Mouse (Mus musculus) liver, embryonic 14.5 days (tissue): ENCODE data around the gene Phc2. TPM values are rescaled to one million over a fixed set of nuclear protein-coding genes. Genes with fewer than 3 reads are reported as not detected.

Experiments
- ATAC-seq: fragments of 200-750 bp; cut with Nextera tagmentation; 2 replicates; pipeline ENCODE4 v1.8.0; 2017; ENCODE audit warnings: moderate number of reproducible peaks, mild to moderate bottlenecking, moderate library complexity; ENCODE audit not compliant: insufficient read depth
- DNase-seq, 3 experiments: peaks; one replicate each; pipeline ENCODE4 v3.0.0-alpha.2; 2012 to 2013; ENCODE audit warnings: low read depth in 3 of 3, low spot score in 3 of 3
- H3K27ac ChIP-seq: fragments of 300-500 bp; sonication (generic); 2 replicates; pipeline ENCODE4 v1.5.1; 2014; ENCODE audit warnings: moderate library complexity, mild to moderate bottlenecking, control low read depth, inconsistent platforms
- H3K27me3 ChIP-seq: fragments of 300-500 bp; sonication (generic); 2 replicates; pipeline ENCODE4 v1.6.1; 2014; ENCODE audit warnings: mild to moderate bottlenecking, low read length, moderate library complexity; ENCODE audit not compliant: control insufficient read depth, insufficient read depth
- H3K36me3 ChIP-seq: fragments of 300-500 bp; sonication (generic); replicated peaks from 2 replicates; pipeline ENCODE4 v1.6.1; 2014; ENCODE audit warnings: low read depth; ENCODE audit not compliant: control insufficient read depth, insufficient read depth
- H3K4me1 ChIP-seq, 2 experiments: fragments of 200-500 bp in 1 of 2; fragments of 300-500 bp in 1 of 2; sonication (generic) in 1 of 2; replicated peaks; 2 replicates each; pipeline ENCODE4 v1.6.1; 2012 to 2014; ENCODE audit warnings: antibody characterized with exemption in 1 of 2, inconsistent platforms in 1 of 2, low read length in 1 of 2; ENCODE audit not compliant: control insufficient read depth in 2 of 2, insufficient read depth in 2 of 2
- H3K4me2 ChIP-seq: fragments of 300-500 bp; sonication (generic); 2 replicates; pipeline ENCODE4 v1.6.1; 2014; ENCODE audit warnings: low read depth, mild to moderate bottlenecking, control low read depth, moderate library complexity
- H3K4me3 ChIP-seq, 2 experiments: fragments of 200-500 bp in 1 of 2; fragments of 300-500 bp in 1 of 2; sonication (generic) in 1 of 2; 2 replicates each; pipeline ENCODE4 v1.5.1; 2012 to 2014; ENCODE audit warnings: low read depth in 2 of 2, low read length in 2 of 2, mild to moderate bottlenecking in 2 of 2, control low read depth in 1 of 2, inconsistent platforms in 1 of 2, moderate library complexity in 1 of 2; ENCODE audit not compliant: insufficient read depth in 1 of 2
- H3K9ac ChIP-seq: fragments of 300-500 bp; sonication (generic); replicated peaks from 2 replicates; pipeline ENCODE4 v1.6.1; 2014; ENCODE audit warnings: mild to moderate bottlenecking, control low read depth, moderate library complexity
- H3K9me3 ChIP-seq: fragments of 300-500 bp; sonication (generic); 2 replicates; pipeline ENCODE4 v1.6.1; 2016; ENCODE audit warnings: low read length, mixed read lengths; ENCODE audit not compliant: control insufficient read depth
- CTCF ChIP-seq: IDR thresholded peaks from 2 replicates; pipeline ENCODE4 v1.5.1; 2016; ENCODE audit warnings: antibody characterized with exemption, low read depth, control low read depth
- EP300 ChIP-seq: IDR thresholded peaks from 2 replicates; pipeline ENCODE4 v1.6.1; 2016; ENCODE audit warnings: antibody characterized with exemption, low read depth
- WGBS: fragments of 180-500 bp; shearing (Covaris S2); extraction: QIAGEN DNeasy Blood & Tissue Kit; methylation state at CpG from one replicate; pipeline ENCODE4 v1.1.7; 2014; ENCODE audit not compliant: insufficient replicate concordance; 5-methylcytosine and 5-hydroxymethylcytosine counted together
- polyA plus RNA-seq, 2 experiments: library from polyadenylated mRNA; depleted of rRNA in 1 of 2; stranded (reverse) in 1 of 2; unstranded in 1 of 2; fragments of >200 nt; fragmentation: Nextera tagmentation in 1 of 2; extraction: Ambion mirVana in 1 of 2; gene quantifications; 2 replicates each; pipeline versions ENCODE4 v1.2.1 to v1.2.3; 2012 to 2014

Gene Phc2
- polyA plus RNA-seq, 2 experiments: 8.8 to 17.1 TPM

- H3K4me3 ChIP-seq: no peak overlapping the region
- ATAC-seq (no peak), DNase-seq (no peak)
- peaks cover 0 to 19% of the 10 kb centered on the region in 2 experiments; a peak in 2 of 4 replicates for H3K4me1 ChIP-seq
- no peak overlapping the region for H3K27ac ChIP-seq
- WGBS: 24% methylated on average over 6 of the region's 6 CpGs
- no peaks in the 10 kb centered on the region for H3K36me3 ChIP-seq
- TF ChIP-seq CTCF (no peak), EP300 (no peak)
- no peak overlapping the region for H3K9ac ChIP-seq
- H3K27me3 ChIP-seq: no peaks in the 10 kb centered on the region
- no peak overlapping the region for H3K4me2 ChIP-seq
- H3K9me3 ChIP-seq: no peaks in the 10 kb centered on the region
Measured at GRCm38 (mm10) chr4:128689739-128690304, 35.3 kb downstream of the Phc2 start.

DNA sequence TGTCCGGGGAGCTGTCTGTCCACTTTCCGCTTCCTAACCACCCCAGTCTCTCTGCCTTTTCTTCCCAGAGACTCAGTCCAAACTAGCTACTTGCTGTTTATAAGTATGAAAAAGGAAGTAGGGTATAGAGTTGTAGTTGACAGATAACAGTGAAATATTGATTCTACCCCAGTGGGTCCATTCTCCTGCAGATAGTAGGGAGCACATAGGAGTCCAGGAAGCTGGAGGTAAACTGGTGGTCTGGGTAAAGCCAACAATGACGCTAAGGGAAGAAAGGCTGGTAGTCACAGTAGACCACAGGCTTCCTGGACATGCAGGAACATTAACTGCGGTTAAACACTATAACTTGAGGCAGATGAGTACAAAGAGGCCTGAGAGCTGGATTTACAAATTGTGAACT is 36.7 kb downstream of the Phc2 start:
- WGBS: 19% methylated on average over 4 of the region's 4 CpGs
- Histone ChIP-seq H3K9ac (no peak overlapping the region), H3K36me3 (no peaks in the 10 kb centered on the region), H3K27ac (no peak overlapping the region), H3K4me2 (no peak overlapping the region), H3K4me1 (peaks cover 0 to 22% of the 10 kb centered on the region in 2 experiments; a peak in 2 of 4 replicates), H3K9me3 (no peaks in the 10 kb centered on the region), H3K4me3 (no peak overlapping the region), H3K27me3 (no peaks in the 10 kb centered on the region)
- DNase-seq (no peak), ATAC-seq (no peak)
- TF ChIP-seq EP300: no peak
- no peak for TF ChIP-seq CTCF

- no peak overlapping the region for H3K27ac ChIP-seq
- H3K4me1 ChIP-seq: peaks cover 0 to 22% of the 10 kb centered on the region in 2 experiments; a peak in 2 of 4 replicates
- no peaks in the 10 kb centered on the region for H3K36me3 ChIP-seq
- H3K27me3 ChIP-seq: no peaks in the 10 kb centered on the region
- DNase-seq: no peak
- no peak overlapping the region for H3K4me3 ChIP-seq
- H3K4me2 ChIP-seq: no peak overlapping the region
- no peaks in the 10 kb centered on the region for H3K9me3 ChIP-seq
- no peak for ATAC-seq
- no peak overlapping the region for H3K9ac ChIP-seq
- 50% methylated on average over 15 of the region's 15 CpGs for WGBS
- TF ChIP-seq CTCF (no peak), EP300 (no peak)
Measured at GRCm38 (mm10) chr4:128692149-128692925, 37.8 kb downstream of the Phc2 start.

DNA sequence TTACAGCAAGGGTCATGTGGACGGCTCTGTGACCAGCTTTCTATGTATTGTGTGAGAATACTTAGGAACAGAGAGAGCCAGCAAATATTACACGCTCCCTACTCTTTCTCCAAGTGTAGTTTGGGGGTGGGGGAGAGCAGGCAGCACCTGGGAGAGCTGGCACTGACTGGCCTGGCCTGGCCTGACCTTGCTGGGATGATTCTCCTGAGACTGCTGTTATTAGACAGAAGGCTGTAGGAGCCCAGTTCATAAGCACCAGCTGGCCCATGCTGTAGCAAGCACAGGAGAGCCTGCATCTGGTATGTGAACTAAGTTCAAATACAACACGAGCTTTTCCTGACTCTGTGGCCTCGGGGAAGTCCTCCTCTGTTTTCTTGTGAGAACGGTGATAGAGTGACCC is 38.7 kb downstream of the Phc2 start:
- DNase-seq: no peak
- Histone ChIP-seq H3K4me2 (no peak overlapping the region), H3K9ac (no peak overlapping the region), H3K4me1 (peaks cover 0 to 22% of the 10 kb centered on the region in 2 experiments; a peak in 2 of 4 replicates), H3K27me3 (no peaks in the 10 kb centered on the region), H3K4me3 (no peak overlapping the region), H3K27ac (no peak overlapping the region), H3K36me3 (no peaks in the 10 kb centered on the region), H3K9me3 (no peaks in the 10 kb centered on the region)
- TF ChIP-seq EP300 (no peak), CTCF (no peak)
- no peak for ATAC-seq
- WGBS: 41% methylated on average over 5 of the region's 5 CpGs

DNA sequence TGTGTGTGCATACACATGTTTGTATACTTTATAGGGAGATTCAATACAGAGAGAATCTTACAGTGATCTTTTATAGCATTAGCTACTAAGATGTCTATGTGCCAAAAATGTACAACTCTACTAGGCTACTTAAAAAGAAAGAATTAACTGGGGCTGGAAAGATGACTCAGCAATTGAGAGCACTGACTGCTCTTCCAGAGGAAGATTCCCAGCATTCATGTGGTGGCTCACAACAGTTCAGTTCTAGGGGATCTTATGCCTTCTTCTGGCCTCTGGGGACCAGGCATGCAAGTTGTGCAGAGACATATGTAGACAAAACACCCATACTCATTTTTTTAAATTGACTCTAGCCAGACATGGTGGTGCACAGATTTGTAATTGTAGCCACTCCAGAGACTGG is 39.8 kb downstream of the Phc2 start:
- H3K9ac ChIP-seq: no peak overlapping the region
- no peak overlapping the region for H3K4me2 ChIP-seq
- ATAC-seq (no peak), DNase-seq (no peak)
- TF ChIP-seq EP300: no peak
- TF ChIP-seq CTCF: no peak
- no peaks in the 10 kb centered on the region for H3K9me3 ChIP-seq
- no peak overlapping the region for H3K27ac ChIP-seq
- no peak overlapping the region for H3K4me3 ChIP-seq
- peaks cover 0 to 16% of the 10 kb centered on the region in 2 experiments; a peak in 2 of 4 replicates for H3K4me1 ChIP-seq
- no peaks in the 10 kb centered on the region for H3K36me3 ChIP-seq
- no peaks in the 10 kb centered on the region for H3K27me3 ChIP-seq
